Mouse (Mus musculus) mouse embryonic stem cell (cell line): ENCODE measurements at regions not wholly inside any gene's neighbourhood (a gene's known extent, or its start where the extent isn't known, plus 50 kb on each side); places are given as distances from the start of the nearest gene placed in this dataset.

ENCODE experiments used
- in situ Hi-C, 2 experiments: fragments of 300-500 bp; cut with MboI; formaldehyde crosslinking; loops; 1 replicate in 1 of 2; 3 replicates in 1 of 2; pipeline ENCODE4 v1.14.3; 2019 to 2020; ENCODE audit warnings: low sequenced_read_pairs in 2 of 2, low pct_unique_long_range_greater_than_20kb in 1 of 2, mixed read lengths in 1 of 2; ENCODE audit not compliant: unreplicated experiment in 1 of 2

GRCm38 (mm10) chr8:34482676-34483075, 371.1 kb upstream of the Gm10131 start:
- in situ Hi-C loops: loop anchor here (5.0 kb wide), 1 partner anchor 330 kb away; no protein-coding TSS in a partner anchor

- in situ Hi-C loops: loop anchor here (5.0 kb wide), 1 partner anchor 332 kb away; no protein-coding TSS in a partner anchor
Observed at GRCm38 (mm10) chr8:34480496-34480895, 369.0 kb upstream of the Gm10131 start.

- in situ Hi-C loops: no loop called here
Observed at GRCm38 (mm10) chr8:34478891-34479290, 367.4 kb upstream of the Gm10131 start.

GRCm38 (mm10) chr8:34478465-34478864, 366.9 kb upstream of the Gm10131 start:
- in situ Hi-C loops: no loop called here

GRCm38 (mm10) chr8:34476146-34476820, 364.7 kb upstream of the Gm10131 start:
- in situ Hi-C loops: no loop called here

- in situ Hi-C loops: no loop called here
Observed at GRCm38 (mm10) chr8:34474593-34474992, 363.1 kb upstream of the Gm10131 start.

- in situ Hi-C loops: no loop called here
Observed at GRCm38 (mm10) chr8:34473769-34474168, 362.2 kb upstream of the Gm10131 start.

- in situ Hi-C loops: no loop called here
Observed at GRCm38 (mm10) chr8:34473301-34473700, 361.8 kb upstream of the Gm10131 start.

GRCm38 (mm10) chr8:34472846-34473245, 361.3 kb upstream of the Gm10131 start:
- in situ Hi-C loops: no loop called here

- in situ Hi-C loops: no loop called here
Observed at GRCm38 (mm10) chr8:34472434-34472833, 360.9 kb upstream of the Gm10131 start.

GRCm38 (mm10) chr8:34469091-34469490, 357.6 kb upstream of the Gm10131 start:
- in situ Hi-C loops: no loop called here

GRCm38 (mm10) chr8:34466786-34467364, 355.3 kb upstream of the Gm10131 start:
- in situ Hi-C loops: no loop called here

- in situ Hi-C loops: no loop called here
Observed at GRCm38 (mm10) chr8:34465398-34465797, 353.9 kb upstream of the Gm10131 start.

GRCm38 (mm10) chr8:34462262-34462661, 350.7 kb upstream of the Gm10131 start:
- in situ Hi-C loops: no loop called here

- in situ Hi-C loops: no loop called here
Observed at GRCm38 (mm10) chr8:34458300-34458699, 346.8 kb upstream of the Gm10131 start.

- in situ Hi-C loops: no loop called here
Observed at GRCm38 (mm10) chr8:34456543-34456942, 345.0 kb upstream of the Gm10131 start.

GRCm38 (mm10) chr8:34455376-34455775, 343.8 kb upstream of the Gm10131 start:
- in situ Hi-C loops: no loop called here

- in situ Hi-C loops: no loop called here
Observed at GRCm38 (mm10) chr8:34452811-34453210, 341.3 kb upstream of the Gm10131 start.

GRCm38 (mm10) chr8:34451211-34452000, 339.9 kb upstream of the Gm10131 start:
- in situ Hi-C loops: no loop called here
